Mouse (Mus musculus) heart, adult 2 months (tissue): ENCODE measurements around the gene Casc3. TPM values are rescaled to one million over a fixed set of nuclear protein-coding genes. Genes with fewer than 3 reads are reported as not detected.
A peak's percentile ranks its signal among the peaks of the same experiment; 100 is the strongest.

Experiments used
- DNase-seq, 2 experiments: peaks; one replicate each; pipeline ENCODE4 v3.0.0; 2021
- H3K27ac ChIP-seq: fragments of 200-600 bp; 2 replicates; pipeline ENCODE4 v1.8.1; 2022
- H3K27me3 ChIP-seq: fragments of 200-500 bp; 2 replicates; pipeline ENCODE4 v1.6.1; 2012; ENCODE audit warnings: mild to moderate bottlenecking, low read length, inconsistent platforms, mixed read lengths; ENCODE audit not compliant: control insufficient read depth, insufficient read depth
- H3K36me3 ChIP-seq: fragments of 200-500 bp; 2 replicates; pipeline ENCODE4 v1.6.1; 2012; ENCODE audit warnings: low read length, inconsistent platforms; ENCODE audit not compliant: control insufficient read depth, insufficient read depth
- H3K4me1 ChIP-seq: fragments of 200-500 bp; 2 replicates; pipeline ENCODE4 v1.6.1; 2011; ENCODE audit warnings: low read length; ENCODE audit not compliant: control insufficient read depth, insufficient read depth
- H3K4me3 ChIP-seq: fragments of 200-600 bp; 2 replicates; pipeline ENCODE4 v1.8.1; 2022
- H3K79me2 ChIP-seq: fragments of 200-500 bp; replicated peaks from 2 replicates; pipeline ENCODE4 v1.6.1; 2012; ENCODE audit warnings: mild to moderate bottlenecking, inconsistent platforms, low read length, moderate library complexity, mixed read lengths; ENCODE audit not compliant: control insufficient read depth, insufficient read depth
- H3K9ac ChIP-seq: fragments of 200-500 bp; 2 replicates; pipeline ENCODE4 v1.6.1; 2012; ENCODE audit warnings: low read depth, mild to moderate bottlenecking, control low read depth, inconsistent platforms, low read length, mixed read lengths
- CTCF ChIP-seq: fragments of 200-600 bp; IDR thresholded peaks from 2 replicates; pipeline ENCODE4 v1.8.1; 2022; ENCODE audit warnings: antibody characterized with exemption, mild to moderate bottlenecking, moderate library complexity
- EP300 ChIP-seq: fragments of 200-500 bp; IDR thresholded peaks from 2 replicates; pipeline ENCODE4 v1.6.1; 2011; ENCODE audit warnings: low read depth, low read length, control low read depth; ENCODE audit not compliant: insufficient read depth
- POLR2A ChIP-seq: fragments of 200-500 bp; IDR thresholded peaks from 2 replicates; pipeline ENCODE4 v1.6.1; 2011; ENCODE audit warnings: mild to moderate bottlenecking, low read depth, low read length, control low read depth; ENCODE audit not compliant: insufficient read depth
- WGBS: fragments of 180-500 bp; shearing (Covaris S2); methylation state at CpG from one replicate; pipeline ENCODE4 v1.1.7; 2018; 5-methylcytosine and 5-hydroxymethylcytosine counted together
- intact Hi-C: fragments of 180-260 bp; cut with DNase I; formaldehyde crosslinking; loops from one replicate; pipeline ENCODE4 v1.15.1; 2025
- polyA plus RNA-seq: library from polyadenylated mRNA; depleted of rRNA; stranded (reverse); fragments of >200 nt; gene quantifications from 2 replicates; pipeline ENCODE4 v1.2.3, GENCODE M21; 2012; rRNA removed
- total RNA-seq, 2 experiments: library from RNA; stranded (reverse); gene quantifications; 2 replicates each; pipeline ENCODE4 v1.2.3; 2021

Gene Casc3
- total and polyA plus RNA-seq, 3 experiments: 17.5 to 20.7 (median 18.7) TPM

DNA sequence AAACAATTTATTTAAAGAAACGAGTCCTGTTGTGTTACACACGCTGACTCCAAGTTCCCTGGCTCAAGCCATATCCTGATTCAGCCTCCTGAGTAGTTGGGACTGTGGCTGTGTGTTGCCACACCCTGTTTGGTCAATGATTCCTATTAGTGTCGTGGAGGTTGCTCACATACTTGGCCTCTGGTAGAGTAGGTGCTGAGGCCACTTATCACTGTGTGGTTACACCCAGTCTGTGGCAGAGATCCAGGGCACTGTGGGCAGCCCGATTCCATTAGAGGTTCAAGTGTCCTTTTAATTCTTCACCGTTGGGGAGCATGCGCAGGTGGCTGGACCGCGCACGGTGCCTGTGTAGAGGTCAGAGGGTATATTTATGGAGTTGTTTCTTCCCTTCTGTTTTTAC lies 69.2 kb downstream of the Casc3 start:
- H3K27me3 ChIP-seq: no peaks in the 10 kb centered on the region
- H3K79me2 ChIP-seq: peaks cover 6% of the 10 kb centered on the region
- H3K4me3 ChIP-seq: no peak overlapping the region
- TF ChIP-seq CTCF: no peak
- TF ChIP-seq EP300: 0 out of 2 replicates have a peak, but pooled peaks have one; percentile 43
- H3K4me1 ChIP-seq: peaks cover 6% of the 10 kb centered on the region
- WGBS: 56% methylated on average over 9 of the region's 9 CpGs
- intact Hi-C loops: no loop called here
- H3K27ac ChIP-seq: peak overlapping the region; percentile 33; the same call in 1 of the 2 replicates
- no peaks in the 10 kb centered on the region; the same call in 1 of the 2 replicates for H3K36me3 ChIP-seq
- peak; percentile 43 to 69 for DNase-seq
- no peak overlapping the region for H3K9ac ChIP-seq

DNA sequence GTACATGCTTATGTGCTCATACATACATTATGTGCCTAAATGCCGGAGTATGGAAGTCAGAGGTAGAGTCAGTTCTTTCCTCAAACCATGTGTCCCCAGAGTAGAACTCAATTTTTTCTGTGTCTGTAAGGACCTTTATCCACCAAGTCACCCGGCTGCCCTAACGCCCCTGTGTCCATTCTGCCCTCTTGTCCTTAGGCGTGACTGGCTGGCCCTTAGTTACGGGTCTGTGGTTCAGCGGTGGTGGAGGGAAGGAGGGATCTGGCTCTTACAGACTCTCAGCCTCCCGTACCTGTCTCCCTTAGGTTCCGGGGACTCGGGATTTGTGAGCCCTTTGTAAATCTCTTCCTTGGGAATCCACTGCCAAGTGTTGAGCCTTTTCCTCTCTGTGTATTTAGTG lies 72.3 kb downstream of the Casc3 start:
- TF ChIP-seq CTCF: no peak
- no peak for TF ChIP-seq EP300
- no peak for TF ChIP-seq POLR2A
- Histone ChIP-seq H3K36me3 (no peaks in the 10 kb centered on the region; the same call in 1 of the 2 replicates), H3K4me3 (no peak overlapping the region), H3K9ac (no peak overlapping the region), H3K27ac (no peak overlapping the region), H3K27me3 (no peaks in the 10 kb centered on the region), H3K4me1 (peaks cover 1% of the 10 kb centered on the region), H3K79me2 (peaks cover 6% of the 10 kb centered on the region)
- no peak for DNase-seq
- 92% methylated on average over 9 of the region's 9 CpGs for WGBS
- intact Hi-C loops: no loop called here

Other genes with a start within 250 kb of the Casc3 start
- gene Ormdl3, start 217.5 kb upstream of the Casc3 start, total RNA-seq: 10 to 100 TPM; 40.2 to 40.9 TPM
- gene Ormdl3, start 217.5 kb upstream of the Casc3 start, polyA plus RNA-seq: 61.2 and 63.8 TPM in 2 replicates
- not detected for gene Lrrc3c, start 206.6 kb upstream of the Casc3 start, total RNA-seq
- not detected in 2 replicates for gene Lrrc3c, start 206.6 kb upstream of the Casc3 start, polyA plus RNA-seq
- gene Gm12355, start 179.2 kb upstream of the Casc3 start, total RNA-seq: 10 to 100 TPM in 1 of 2 experiments, 1 to 10 TPM in 1; 7.9 to 10.8 TPM
- not detected in 2 replicates for gene Gm12355, start 179.2 kb upstream of the Casc3 start, polyA plus RNA-seq
- 1 to 10 TPM; 2.7 to 2.9 TPM for gene Gsdma3, start 178.5 kb upstream of the Casc3 start, total RNA-seq
- not detected in 2 replicates for gene Gsdma3, start 178.5 kb upstream of the Casc3 start, polyA plus RNA-seq
- gene Gsdma2, start 158.1 kb upstream of the Casc3 start, total RNA-seq: not detected
- not detected in 2 replicates for gene Gsdma2, start 158.1 kb upstream of the Casc3 start, polyA plus RNA-seq
- not detected for gene Gsdma, start 140.6 kb upstream of the Casc3 start, total RNA-seq
- gene Gsdma, start 140.6 kb upstream of the Casc3 start, polyA plus RNA-seq: 0.04 TPM in 1 of 2 replicates, not detected in the other
- gene Psmd3, start 122.4 kb upstream of the Casc3 start, total RNA-seq: 100 to 1,000 TPM in 1 of 2 experiments, 10 to 100 TPM in 1; 89.5 to 105 TPM
- 144 and 173 TPM in 2 replicates for gene Psmd3, start 122.4 kb upstream of the Casc3 start, polyA plus RNA-seq
- gene Csf3, start 103.6 kb upstream of the Casc3 start, total RNA-seq: not detected
- gene Csf3, start 103.6 kb upstream of the Casc3 start, polyA plus RNA-seq: not detected in 2 replicates
- gene Med24, start 75.5 kb upstream of the Casc3 start, total RNA-seq: 10 to 100 TPM; 41.6 to 48.1 TPM
- gene Med24, start 75.5 kb upstream of the Casc3 start, polyA plus RNA-seq: 54.5 and 65.2 TPM in 2 replicates
- 100 to 1,000 TPM; 103 to 105 TPM for gene Thra, start 64.3 kb upstream of the Casc3 start, total RNA-seq
- gene Thra, start 64.3 kb upstream of the Casc3 start, polyA plus RNA-seq: 89.4 and 104 TPM in 2 replicates
- gene Nr1d1, start 29.6 kb upstream of the Casc3 start, total RNA-seq: 100 to 1,000 TPM in 1 of 2 experiments, 10 to 100 TPM in 1; 35.5 to 111 TPM
- 190 and 208 TPM in 2 replicates for gene Nr1d1, start 29.6 kb upstream of the Casc3 start, polyA plus RNA-seq
- 10 to 100 TPM; 68.9 to 75.3 TPM for gene Msl1, start 9.4 kb upstream of the Casc3 start, total RNA-seq
- gene Msl1, start 9.4 kb upstream of the Casc3 start, polyA plus RNA-seq: 21.9 and 44.4 TPM in 2 replicates
- under 1 TPM; 0.50 to 0.77 TPM for gene Rapgefl1, start 31.9 kb downstream of the Casc3 start, total RNA-seq
- gene Rapgefl1, start 31.9 kb downstream of the Casc3 start, polyA plus RNA-seq: 2.8 and 3.0 TPM in 2 replicates
- gene Wipf2, start 58.7 kb downstream of the Casc3 start, total RNA-seq: 1 to 10 TPM; 9.1 to 9.6 TPM
- 4.0 and 5.1 TPM in 2 replicates for gene Wipf2, start 58.7 kb downstream of the Casc3 start, polyA plus RNA-seq
- under 1 TPM; 0.13 to 0.32 TPM for gene Cdc6, start 102.9 kb downstream of the Casc3 start, total RNA-seq
- 0.14 and 0.26 TPM in 2 replicates for gene Cdc6, start 102.9 kb downstream of the Casc3 start, polyA plus RNA-seq
- 10 to 100 TPM; 10.1 to 12.8 TPM for gene Rara, start 122.9 kb downstream of the Casc3 start, total RNA-seq
- gene Rara, start 122.9 kb downstream of the Casc3 start, polyA plus RNA-seq: 7.1 and 10.9 TPM in 2 replicates
- gene Gjd3, start 178.1 kb downstream of the Casc3 start, total RNA-seq: under 1 TPM; 0.27 to 0.31 TPM
- 0.94 and 1.6 TPM in 2 replicates for gene Gjd3, start 178.1 kb downstream of the Casc3 start, polyA plus RNA-seq
- 1 to 10 TPM; 1.4 to 2.3 TPM for gene Top2a, start 219.3 kb downstream of the Casc3 start, total RNA-seq
- 0.27 and 0.56 TPM in 2 replicates for gene Top2a, start 219.3 kb downstream of the Casc3 start, polyA plus RNA-seq
- gene Igfbp4, start 236.3 kb downstream of the Casc3 start, total RNA-seq: 10 to 100 TPM; 81.8 to 84.2 TPM
- gene Igfbp4, start 236.3 kb downstream of the Casc3 start, polyA plus RNA-seq: 163 and 216 TPM in 2 replicates